Mouse (Mus musculus): Measurements from ENCODE around the gene Cib1. TPM values are rescaled to one million over a fixed set of nuclear protein-coding genes. Genes with fewer than 3 reads are reported as not detected.
A peak's percentile ranks its signal among the peaks of the same experiment; 100 is the strongest.

The Cib1 gene
- polyA plus RNA-seq, 1 experiment from 2014 or later: 141 TPM

DNA sequence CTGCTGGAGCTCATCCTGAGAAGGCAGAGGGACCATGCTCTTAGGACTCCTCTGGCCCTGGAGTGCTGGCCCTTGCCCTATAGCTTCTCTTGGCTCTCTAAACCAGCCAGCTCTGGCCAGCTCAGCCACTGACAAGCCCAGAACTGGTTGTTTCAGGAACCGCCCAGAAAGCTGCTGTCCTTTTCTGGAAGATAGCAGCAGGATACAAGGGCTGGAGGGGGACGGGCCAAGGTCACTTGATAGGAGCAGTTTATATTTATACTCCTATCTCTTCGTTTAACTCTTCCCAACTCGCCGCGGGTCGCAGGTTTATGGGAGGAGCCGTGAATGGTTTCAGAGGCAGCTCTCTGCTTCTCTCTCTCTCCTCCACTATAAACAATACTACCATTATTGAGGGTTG, 46.6 kb downstream of the Cib1 start:
- H3K9me3 ChIP-seq (replicated peaks; ENCODE audit: control insufficient read depth, low read length): no peaks in the 10 kb centered on the region
- peaks cover 25% of the 10 kb centered on the region for H3K4me1 ChIP-seq (ENCODE audit: control insufficient read depth, insufficient read depth, low read length)
- peak overlapping the region; percentile 79 for H3K9ac ChIP-seq (ENCODE audit: low read length)
- no peaks in the 10 kb centered on the region for H3K36me3 ChIP-seq (ENCODE audit: control insufficient read depth, insufficient read depth, low read length)
- peak; percentile 46; the same call in 1 of the 2 replicates for ATAC-seq (ENCODE audit: insufficient read depth, low FRiP score)
- H3K27me3 ChIP-seq (ENCODE audit: control insufficient read depth, insufficient read depth, low read length): no peaks in the 10 kb centered on the region
- 11% methylated on average over 8 of the region's 8 CpGs for WGBS
- H3K4me2 ChIP-seq (ENCODE audit: low read depth, low read length): peak overlapping the region; percentile 84
- H3K4me3 ChIP-seq (replicated peaks; ENCODE audit: low read length): peak overlapping the region; percentile 66
- H3K27ac ChIP-seq (ENCODE audit: low read length): peak overlapping the region; percentile 92

DNA sequence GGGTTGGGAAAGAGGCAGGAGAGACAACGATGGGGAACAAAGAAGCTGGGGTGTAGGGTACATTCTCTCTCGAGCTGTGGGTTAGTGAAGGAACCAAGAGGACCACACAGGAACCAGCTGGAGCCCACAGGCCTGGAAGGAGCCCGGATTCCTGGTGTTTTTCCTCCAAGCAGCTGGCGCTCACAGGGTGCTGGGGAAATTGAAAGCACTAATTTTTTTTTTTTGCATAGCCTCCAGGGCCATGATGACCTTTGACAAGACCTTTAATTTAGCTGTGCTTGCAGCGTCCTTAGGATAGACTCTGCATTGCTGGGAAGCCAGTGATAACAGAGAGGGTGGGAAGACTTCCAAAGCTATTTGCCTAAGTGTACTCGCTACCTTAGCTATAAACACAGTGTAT, 47.6 kb downstream of the Cib1 start:
- no peak overlapping the region for H3K9ac ChIP-seq (ENCODE audit: low read length)
- no peak overlapping the region for H3K4me3 ChIP-seq (replicated peaks; ENCODE audit: low read length)
- H3K9me3 ChIP-seq (replicated peaks; ENCODE audit: control insufficient read depth, low read length): no peaks in the 10 kb centered on the region
- H3K36me3 ChIP-seq (ENCODE audit: control insufficient read depth, insufficient read depth, low read length): no peaks in the 10 kb centered on the region
- WGBS: 50% methylated on average over 6 of the region's 6 CpGs
- no peak overlapping the region for H3K4me2 ChIP-seq (ENCODE audit: low read depth, low read length)
- H3K27ac ChIP-seq (ENCODE audit: low read length): peak overlapping the region; percentile 92; the same call in 1 of the 2 replicates
- no peaks in the 10 kb centered on the region for H3K27me3 ChIP-seq (ENCODE audit: control insufficient read depth, insufficient read depth, low read length)
- peaks cover 21% of the 10 kb centered on the region for H3K4me1 ChIP-seq (ENCODE audit: control insufficient read depth, insufficient read depth, low read length)
- no peak for ATAC-seq (ENCODE audit: insufficient read depth, low FRiP score)

GRCm38 (mm10) chr7:80184551-80184950, 48.1 kb downstream of the Cib1 start:
- H3K36me3 ChIP-seq (ENCODE audit: control insufficient read depth, insufficient read depth, low read length): no peaks in the 10 kb centered on the region
- no peak overlapping the region for H3K4me2 ChIP-seq (ENCODE audit: low read depth, low read length)
- no peaks in the 10 kb centered on the region for H3K9me3 ChIP-seq (replicated peaks; ENCODE audit: control insufficient read depth, low read length)
- WGBS: 21% methylated on average over 4 of the region's 4 CpGs
- H3K4me3 ChIP-seq (replicated peaks; ENCODE audit: low read length): no peak overlapping the region
- peaks cover 21% of the 10 kb centered on the region for H3K4me1 ChIP-seq (ENCODE audit: control insufficient read depth, insufficient read depth, low read length)
- no peak overlapping the region for H3K9ac ChIP-seq (ENCODE audit: low read length)
- ATAC-seq (ENCODE audit: insufficient read depth, low FRiP score): no peak
- H3K27ac ChIP-seq (ENCODE audit: low read length): peak overlapping the region; percentile 92; the same call in 1 of the 2 replicates
- no peaks in the 10 kb centered on the region for H3K27me3 ChIP-seq (ENCODE audit: control insufficient read depth, insufficient read depth, low read length)

DNA sequence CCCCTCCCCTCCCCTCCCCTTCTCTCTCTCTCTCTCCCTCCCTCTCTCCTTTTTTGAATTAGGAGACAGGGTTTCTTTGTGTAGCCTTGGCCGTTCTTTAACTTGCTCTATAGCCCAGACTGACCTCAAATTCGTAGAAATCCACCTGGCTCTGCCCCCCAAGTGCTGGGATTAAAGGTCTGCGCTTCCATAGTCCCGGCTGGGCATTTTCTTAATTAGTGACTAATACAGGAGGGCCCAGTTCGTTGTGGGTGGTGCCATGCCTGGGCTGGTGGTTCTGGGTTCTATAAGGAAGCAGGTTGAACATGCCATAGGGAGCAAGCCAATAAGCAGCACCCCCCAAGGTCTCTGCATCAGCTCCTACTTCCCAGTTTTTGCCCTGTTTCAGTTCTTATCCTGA, 48.6 kb downstream of the Cib1 start:
- Histone ChIP-seq H3K9me3 (replicated peaks; ENCODE audit: control insufficient read depth, low read length) (no peaks in the 10 kb centered on the region), H3K4me3 (replicated peaks; ENCODE audit: low read length) (no peak overlapping the region)
- 60% methylated on average over 5 of the region's 5 CpGs for WGBS

DNA sequence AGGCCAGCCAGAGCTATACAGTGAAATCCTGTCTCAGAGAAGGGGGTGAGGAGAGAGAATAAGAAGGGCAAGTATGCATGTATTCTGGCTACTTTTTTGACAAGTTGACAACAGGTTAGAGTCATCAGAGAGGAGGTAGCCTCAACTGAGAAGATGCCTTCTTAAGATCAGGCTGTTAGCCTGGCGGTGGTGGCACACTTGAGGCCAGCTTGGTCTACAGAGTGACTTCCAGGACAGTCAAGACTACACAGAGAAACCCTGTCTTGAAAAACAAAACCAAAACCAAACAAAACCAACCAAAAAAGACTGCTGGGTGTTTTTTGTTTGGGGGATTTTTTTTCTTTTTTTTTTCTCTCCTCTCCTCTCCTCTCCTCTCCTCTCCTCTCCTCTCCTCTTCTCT, 49.1 kb downstream of the Cib1 start:
- Histone ChIP-seq H3K9me3 (replicated peaks; ENCODE audit: control insufficient read depth, low read length) (no peaks in the 10 kb centered on the region), H3K4me2 (ENCODE audit: low read depth, low read length) (no peak overlapping the region), H3K27ac (ENCODE audit: low read length) (no peak overlapping the region), H3K27me3 (ENCODE audit: control insufficient read depth, insufficient read depth, low read length) (no peaks in the 10 kb centered on the region), H3K4me1 (ENCODE audit: control insufficient read depth, insufficient read depth, low read length) (peaks cover 15% of the 10 kb centered on the region), H3K36me3 (ENCODE audit: control insufficient read depth, insufficient read depth, low read length) (no peaks in the 10 kb centered on the region), H3K9ac (ENCODE audit: low read length) (no peak overlapping the region), H3K4me3 (replicated peaks; ENCODE audit: low read length) (no peak overlapping the region)
- no peak for ATAC-seq (ENCODE audit: insufficient read depth, low FRiP score)
- WGBS: 94% methylated on average over 1 of the region's 1 CpGs

More for the DNA sequence above, 48.6 kb downstream of the Cib1 start:
- Histone ChIP-seq H3K27me3 (ENCODE audit: control insufficient read depth, insufficient read depth, low read length) (no peaks in the 10 kb centered on the region), H3K36me3 (ENCODE audit: control insufficient read depth, insufficient read depth, low read length) (no peaks in the 10 kb centered on the region), H3K9ac (ENCODE audit: low read length) (no peak overlapping the region), H3K4me1 (ENCODE audit: control insufficient read depth, insufficient read depth, low read length) (peaks cover 18% of the 10 kb centered on the region), H3K27ac (ENCODE audit: low read length) (no peak overlapping the region), H3K4me2 (ENCODE audit: low read depth, low read length) (no peak overlapping the region)
- no peak for ATAC-seq (ENCODE audit: insufficient read depth, low FRiP score)

GRCm38 (mm10) chr7:80182139-80182538, 50.5 kb downstream of the Cib1 start:
- Histone ChIP-seq H3K4me2 (ENCODE audit: low read depth, low read length) (no peak overlapping the region), H3K9me3 (replicated peaks; ENCODE audit: control insufficient read depth, low read length) (no peaks in the 10 kb centered on the region), H3K4me3 (replicated peaks; ENCODE audit: low read length) (no peak overlapping the region), H3K4me1 (ENCODE audit: control insufficient read depth, insufficient read depth, low read length) (peaks cover 7% of the 10 kb centered on the region; the same call in 1 of the 2 replicates), H3K27me3 (ENCODE audit: control insufficient read depth, insufficient read depth, low read length) (no peaks in the 10 kb centered on the region), H3K9ac (ENCODE audit: low read length) (no peak overlapping the region), H3K36me3 (ENCODE audit: control insufficient read depth, insufficient read depth, low read length) (no peaks in the 10 kb centered on the region), H3K27ac (ENCODE audit: low read length) (no peak overlapping the region)
- ATAC-seq (ENCODE audit: insufficient read depth, low FRiP score): no peak

DNA sequence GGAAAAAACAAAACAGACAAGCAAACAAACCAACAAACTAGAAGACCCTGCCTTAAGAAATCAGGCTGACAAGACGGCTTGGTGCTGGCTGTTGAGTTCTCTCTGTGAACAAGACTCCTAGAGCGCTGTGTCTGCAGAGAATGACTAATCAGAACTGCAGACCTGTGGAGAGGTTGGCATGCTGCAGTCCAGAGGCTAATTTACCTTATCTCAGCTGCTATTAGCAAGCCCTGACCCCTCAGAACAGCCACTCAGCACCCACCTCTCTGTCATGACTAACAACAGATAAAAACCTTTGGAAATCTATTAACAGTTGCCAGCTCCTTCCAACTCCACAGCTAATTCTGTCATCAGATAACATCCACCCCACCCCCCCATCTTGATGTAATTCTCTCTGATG, 51.5 kb downstream of the Cib1 start:
- no peak overlapping the region for H3K27ac ChIP-seq (ENCODE audit: low read length)
- peak; percentile 75; the same call in 1 of the 2 replicates for ATAC-seq (ENCODE audit: insufficient read depth, low FRiP score)
- WGBS: 39% methylated on average over 2 of the region's 2 CpGs

GRCm38 (mm10) chr7:80180202-80180601, 52.4 kb downstream of the Cib1 start:
- no peak for ATAC-seq (ENCODE audit: insufficient read depth, low FRiP score)
- no peak overlapping the region for H3K4me2 ChIP-seq (ENCODE audit: low read depth, low read length)
- H3K27ac ChIP-seq (ENCODE audit: low read length): no peak overlapping the region
- H3K36me3 ChIP-seq (ENCODE audit: control insufficient read depth, insufficient read depth, low read length): no peaks in the 10 kb centered on the region
- no peak overlapping the region for H3K4me3 ChIP-seq (replicated peaks; ENCODE audit: low read length)
- H3K4me1 ChIP-seq (ENCODE audit: control insufficient read depth, insufficient read depth, low read length): no peaks in the 10 kb centered on the region; the same call in 1 of the 2 replicates
- H3K27me3 ChIP-seq (ENCODE audit: control insufficient read depth, insufficient read depth, low read length): no peaks in the 10 kb centered on the region
- WGBS: 77% methylated on average over 3 of the region's 3 CpGs
- no peak overlapping the region for H3K9ac ChIP-seq (ENCODE audit: low read length)
- H3K9me3 ChIP-seq (replicated peaks; ENCODE audit: control insufficient read depth, low read length): no peaks in the 10 kb centered on the region

More for the DNA sequence above, 51.5 kb downstream of the Cib1 start:
- Histone ChIP-seq H3K4me3 (replicated peaks; ENCODE audit: low read length) (no peak overlapping the region), H3K9me3 (replicated peaks; ENCODE audit: control insufficient read depth, low read length) (no peaks in the 10 kb centered on the region), H3K4me2 (ENCODE audit: low read depth, low read length) (no peak overlapping the region), H3K27me3 (ENCODE audit: control insufficient read depth, insufficient read depth, low read length) (no peaks in the 10 kb centered on the region), H3K4me1 (ENCODE audit: control insufficient read depth, insufficient read depth, low read length) (peaks cover 3% of the 10 kb centered on the region; the same call in 1 of the 2 replicates), H3K9ac (ENCODE audit: low read length) (no peak overlapping the region), H3K36me3 (ENCODE audit: control insufficient read depth, insufficient read depth, low read length) (no peaks in the 10 kb centered on the region)

DNA sequence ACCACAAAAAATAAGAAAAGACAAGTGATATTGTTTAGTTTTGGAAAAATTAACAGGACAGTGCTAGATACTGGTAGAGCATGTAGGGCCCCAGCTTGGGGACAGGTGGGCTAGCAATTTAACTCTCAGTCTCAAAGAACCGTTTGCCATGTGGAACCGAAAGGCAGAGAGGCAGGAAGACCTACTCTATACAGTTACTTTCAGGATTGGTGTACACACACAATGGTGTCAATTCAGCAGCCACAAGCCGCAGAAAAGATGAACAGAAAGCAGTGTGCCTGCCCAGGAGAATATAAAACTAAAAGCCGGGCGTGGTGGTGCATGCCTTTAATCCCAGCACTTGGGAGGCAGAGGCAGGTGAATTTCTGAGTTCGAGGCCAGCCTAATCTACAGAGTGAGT, 52.8 kb downstream of the Cib1 start:
- no peak overlapping the region for H3K4me2 ChIP-seq (ENCODE audit: low read depth, low read length)
- no peaks in the 10 kb centered on the region for H3K36me3 ChIP-seq (ENCODE audit: control insufficient read depth, insufficient read depth, low read length)
- ATAC-seq (ENCODE audit: insufficient read depth, low FRiP score): no peak
- H3K27me3 ChIP-seq (ENCODE audit: control insufficient read depth, insufficient read depth, low read length): no peaks in the 10 kb centered on the region
- no peaks in the 10 kb centered on the region for H3K4me1 ChIP-seq (ENCODE audit: control insufficient read depth, insufficient read depth, low read length)
- H3K27ac ChIP-seq (ENCODE audit: low read length): no peak overlapping the region
- WGBS: 91% methylated on average over 6 of the region's 6 CpGs
- H3K9me3 ChIP-seq (replicated peaks; ENCODE audit: control insufficient read depth, low read length): no peaks in the 10 kb centered on the region
- no peak overlapping the region for H3K9ac ChIP-seq (ENCODE audit: low read length)
- H3K4me3 ChIP-seq (replicated peaks; ENCODE audit: low read length): no peak overlapping the region

DNA sequence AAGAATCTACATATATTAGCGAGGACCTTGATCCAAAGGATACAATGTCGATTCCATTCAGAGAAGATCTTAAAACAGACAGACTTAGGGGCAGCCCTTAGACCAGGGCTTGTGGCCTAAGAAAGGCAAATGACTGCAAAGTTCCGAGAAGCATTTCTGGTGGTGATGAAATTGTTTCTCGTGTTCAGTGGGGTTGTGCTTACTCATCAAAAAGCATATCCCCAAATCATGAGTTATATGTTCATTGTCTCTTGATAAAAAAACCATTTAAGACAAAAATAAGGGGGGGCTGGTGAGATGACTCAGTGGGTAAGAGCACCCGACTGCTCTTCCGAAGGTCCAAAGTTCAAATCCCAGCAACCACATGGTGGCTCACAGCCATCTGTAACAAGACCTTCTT, 53.3 kb downstream of the Cib1 start:
- WGBS: 83% methylated on average over 6 of the region's 6 CpGs

More for the DNA sequence above, 53.3 kb downstream of the Cib1 start:
- Histone ChIP-seq H3K36me3 (ENCODE audit: control insufficient read depth, insufficient read depth, low read length) (no peaks in the 10 kb centered on the region), H3K27me3 (ENCODE audit: control insufficient read depth, insufficient read depth, low read length) (no peaks in the 10 kb centered on the region), H3K9me3 (replicated peaks; ENCODE audit: control insufficient read depth, low read length) (no peaks in the 10 kb centered on the region), H3K4me1 (ENCODE audit: control insufficient read depth, insufficient read depth, low read length) (no peaks in the 10 kb centered on the region), H3K27ac (ENCODE audit: low read length) (no peak overlapping the region), H3K4me3 (replicated peaks; ENCODE audit: low read length) (no peak overlapping the region), H3K4me2 (ENCODE audit: low read depth, low read length) (no peak overlapping the region), H3K9ac (ENCODE audit: low read length) (no peak overlapping the region)
- ATAC-seq (ENCODE audit: insufficient read depth, low FRiP score): no peak

Data from stomach, embryonic 16.5 days (tissue).